Mouse (Mus musculus): Measurements from ENCODE around the gene Gsto1. TPM values are rescaled to one million over a fixed set of nuclear protein-coding genes. Genes with fewer than 3 reads are reported as not detected.

The Gsto1 gene
- 82.3 TPM for polyA plus RNA-seq (2017; shearing (Covaris generic))

GRCm38 (mm10) chr19:47854796-47855783 lies at the start of gene Gsto1:
Gene Gsto1 (plus strand): TSS chr19:47854970.

GRCm38 (mm10) chr19:47865353-47865947 lies 10.7 kb downstream of the Gsto1 start, which contains the start of gene Gsto2:
Gene Gsto2 (plus strand): TSS chr19:47865534.

Other genes starting within 250 kb of the Gsto1 start
- not detected for gene Col17a1, start 162.9 kb upstream of the Gsto1 start, polyA plus RNA-seq (2017; shearing (Covaris generic))
- gene Sfr1, start 123.3 kb upstream of the Gsto1 start, polyA plus RNA-seq (2017; shearing (Covaris generic)), result 181 TPM
- not detected for gene Gsto2, start 10.6 kb downstream of the Gsto1 start, polyA plus RNA-seq (2017; shearing (Covaris generic))
- 0.20 TPM for gene Cfap43, start 64.3 kb downstream of the Gsto1 start, polyA plus RNA-seq (2017; shearing (Covaris generic))
- 46.4 TPM for gene Itprip, start 64.3 kb downstream of the Gsto1 start, polyA plus RNA-seq (2017; shearing (Covaris generic))
- gene Cfap58, start 82.7 kb downstream of the Gsto1 start, polyA plus RNA-seq (2017; shearing (Covaris generic)), result not detected